25 mouse cellular contexts compared by ENCODE assay signal in genomic region chrX:161566435-161566834, GRCm38 (mm10).
DNase-seq lines count a peak whose midpoint lies in the region; ATAC-seq lines count a peak whose summit lies in the region.
"Had no signal": no experiment of that assay in that cellular context is flagged by ENCODE, and none has a peak within 500 bp of the region (broad histone marks: within the 10 kb centered on the region; RNA-seq: fewer than 3 reads in every experiment).

No protein-coding gene starts in this region.

- H3K4me2 ChIP-seq in forebrain, embryonic 13.5 days = no peak overlapping the region
- no peak overlapping the region for H3K4me2 ChIP-seq in midbrain, embryonic 14.5 days (ENCODE audit: low read length)
- no peak overlapping the region for H3K4me2 ChIP-seq in midbrain, embryonic 13.5 days (replicated peaks)
- H3K4me2 ChIP-seq in forebrain, embryonic 16.5 days (ENCODE audit: low read length) = no peak overlapping the region
- H3K4me2 ChIP-seq: embryonic facial prominence, embryonic 13.5 days; heart, embryonic 11.5 days; hindbrain, embryonic 14.5 days had no signal

- no peaks in the 10 kb centered on the region for H3K4me1 ChIP-seq in forebrain, embryonic 13.5 days
- H3K4me1 ChIP-seq in forebrain, embryonic 10.5 days = no peaks in the 10 kb centered on the region
- H3K4me1 ChIP-seq in midbrain, embryonic 14.5 days (ENCODE audit: control insufficient read depth, insufficient read depth, low read length) = no peaks in the 10 kb centered on the region
- H3K4me1 ChIP-seq in midbrain, embryonic 13.5 days (replicated peaks) = no peaks in the 10 kb centered on the region
- H3K4me1 ChIP-seq in forebrain, embryonic 16.5 days (replicated peaks; ENCODE audit: control insufficient read depth, insufficient read depth, low read length) = no peaks in the 10 kb centered on the region
- H3K4me1 ChIP-seq: embryonic facial prominence, embryonic 10.5 days; embryonic facial prominence, embryonic 13.5 days had no signal

- H3K9me3 ChIP-seq in forebrain, embryonic 13.5 days (replicated peaks) = no peaks in the 10 kb centered on the region
- no peaks in the 10 kb centered on the region for H3K9me3 ChIP-seq in forebrain, embryonic 10.5 days
- H3K9me3 ChIP-seq in midbrain, embryonic 14.5 days (ENCODE audit: control insufficient read depth, low read length) = no peaks in the 10 kb centered on the region
- H3K9me3 ChIP-seq in midbrain, embryonic 13.5 days = no peaks in the 10 kb centered on the region
- no peaks in the 10 kb centered on the region for H3K9me3 ChIP-seq in forebrain, embryonic 16.5 days (ENCODE audit: control insufficient read depth, low read length)
- H3K9me3 ChIP-seq: embryonic facial prominence, embryonic 10.5 days; embryonic facial prominence, embryonic 13.5 days had no signal

- H3K27ac ChIP-seq in forebrain, embryonic 13.5 days = no peak overlapping the region
- no peak overlapping the region for H3K27ac ChIP-seq in forebrain, embryonic 10.5 days
- no peak overlapping the region for H3K27ac ChIP-seq in midbrain, embryonic 14.5 days (replicated peaks; ENCODE audit: low read depth, low read length)
- no peak overlapping the region for H3K27ac ChIP-seq in midbrain, embryonic 13.5 days
- no peak overlapping the region for H3K27ac ChIP-seq in forebrain, embryonic 16.5 days (ENCODE audit: low read length)
- H3K27ac ChIP-seq: embryonic facial prominence, embryonic 10.5 days; embryonic facial prominence, embryonic 13.5 days; gastrocnemius, adult 2 months; hindbrain, embryonic 14.5 days; hindbrain, postnatal 0 days had no signal

- no peak overlapping the region for H3K4me3 ChIP-seq in forebrain, embryonic 13.5 days
- H3K4me3 ChIP-seq in forebrain, embryonic 10.5 days = no peak overlapping the region
- H3K4me3 ChIP-seq in midbrain, embryonic 14.5 days (replicated peaks; ENCODE audit: low read depth, low read length) = no peak overlapping the region
- no peak overlapping the region for H3K4me3 ChIP-seq in midbrain, embryonic 13.5 days (replicated peaks)
- H3K4me3 ChIP-seq in forebrain, embryonic 16.5 days (replicated peaks; ENCODE audit: low read length) = no peak overlapping the region
- H3K4me3 ChIP-seq: embryonic facial prominence, embryonic 10.5 days; embryonic facial prominence, embryonic 13.5 days; erythroblast, embryonic 14.5 days; gastrocnemius, adult 2 months had no signal

- no peak overlapping the region for H3K9ac ChIP-seq in forebrain, embryonic 13.5 days
- H3K9ac ChIP-seq in midbrain, embryonic 14.5 days (replicated peaks; ENCODE audit: low read length) = no peak overlapping the region
- no peak overlapping the region for H3K9ac ChIP-seq in midbrain, embryonic 13.5 days (replicated peaks)
- H3K9ac ChIP-seq in forebrain, embryonic 16.5 days (replicated peaks; ENCODE audit: low read depth, low read length) = no peak overlapping the region
- H3K9ac ChIP-seq: embryonic facial prominence, embryonic 13.5 days; hindbrain, embryonic 14.5 days had no signal

- WGBS in forebrain, embryonic 13.5 days = 29% methylated on average over 4 of the region's 4 CpGs
- 59% methylated on average over 4 of the region's 4 CpGs for WGBS in forebrain, embryonic 10.5 days
- 43% methylated on average over 4 of the region's 4 CpGs for WGBS in midbrain, embryonic 14.5 days
- WGBS in midbrain, embryonic 13.5 days = 48% methylated on average over 4 of the region's 4 CpGs
- WGBS in forebrain, embryonic 16.5 days = 34% methylated on average over 4 of the region's 4 CpGs

- peaks cover 14% of the 10 kb centered on the region; the same call in 1 of the 2 replicates for H3K27me3 ChIP-seq in forebrain, embryonic 13.5 days
- H3K27me3 ChIP-seq in forebrain, embryonic 10.5 days (ENCODE audit: poor library complexity, severe bottlenecking) = peaks cover 86% of the 10 kb centered on the region
- no peaks in the 10 kb centered on the region for H3K27me3 ChIP-seq in midbrain, embryonic 14.5 days (ENCODE audit: control insufficient read depth, insufficient read depth, low read length)
- peaks cover 29% of the 10 kb centered on the region; the same call in 1 of the 2 replicates for H3K27me3 ChIP-seq in midbrain, embryonic 13.5 days
- no peaks in the 10 kb centered on the region; the same call in 1 of the 2 replicates for H3K27me3 ChIP-seq in forebrain, embryonic 16.5 days (replicated peaks; ENCODE audit: control insufficient read depth, insufficient read depth, low read length)

- ATAC-seq in forebrain, embryonic 13.5 days = peak; percentile 63; the same call in 1 of the 2 replicates
- ATAC-seq in midbrain, embryonic 14.5 days (ENCODE audit: low FRiP score, low TSS enrichment) = no peak
- ATAC-seq in midbrain, embryonic 13.5 days = no peak
- peak; percentile 62 for ATAC-seq in forebrain, embryonic 16.5 days
- ATAC-seq: activated CD4-positive, CD25-positive, alpha-beta regulatory T cell, adult 4 months; CD4-positive, CD25-positive, alpha-beta regulatory T cell, adult 4 months; hindbrain, postnatal 0 days; inflammation-experienced regulatory T-cells, adult 6 months; intestine, embryonic 16.5 days had no signal

- no peak for DNase-seq in forebrain, embryonic 10.5 days (ENCODE audit: extremely low spot score, low spot score)
- peak; percentile 11 for DNase-seq in midbrain, embryonic 14.5 days
- no peak for DNase-seq in layer of hippocampus, adult 9-11 months
- DNase-seq: adrenal gland, adult 8-10 months; adrenal gland, postnatal 25 days; cerebellum, adult 18-20 months; cerebellum, adult 9-10 months; cerebellum, postnatal 14 days; gastrocnemius, adult 2 months; gastrocnemius, postnatal 14 days; heart, adult 11 months; kidney, adult 18-20 months had no signal

- H3K36me3 ChIP-seq in forebrain, embryonic 13.5 days (ENCODE audit: poor library complexity, severe bottlenecking) = no peaks in the 10 kb centered on the region
- no peaks in the 10 kb centered on the region for H3K36me3 ChIP-seq in forebrain, embryonic 10.5 days (replicated peaks)
- H3K36me3 ChIP-seq in midbrain, embryonic 14.5 days (ENCODE audit: control insufficient read depth, insufficient read depth, low read length) = no peaks in the 10 kb centered on the region
- no peaks in the 10 kb centered on the region for H3K36me3 ChIP-seq in midbrain, embryonic 13.5 days
- H3K36me3 ChIP-seq in forebrain, embryonic 16.5 days (ENCODE audit: control insufficient read depth, insufficient read depth) = no peaks in the 10 kb centered on the region
- H3K36me3 ChIP-seq: embryonic facial prominence, embryonic 10.5 days; embryonic facial prominence, embryonic 13.5 days had no signal

Comparison
In these comparisons a context has a peak if more than half of its experiments do, and no peak if none do; other contexts are left out.
1. ATAC-seq: peak in forebrain, embryonic 13.5 days (single experiment) and forebrain, embryonic 16.5 days (single experiment); none in midbrain, embryonic 14.5 days (single experiment) and midbrain, embryonic 13.5 days (single experiment).